Mouse (Mus musculus) heart, adult 2 months (tissue): ENCODE measurements around the gene Lpcat1.

Source experiments
- CTCF ChIP-seq: fragments of 200-600 bp; IDR thresholded peaks from 2 replicates; pipeline ENCODE4 v1.8.1; 2022; ENCODE audit warnings: antibody characterized with exemption, mild to moderate bottlenecking, moderate library complexity
- POLR2A ChIP-seq: fragments of 200-500 bp; IDR thresholded peaks from 2 replicates; pipeline ENCODE4 v1.6.1; 2011; ENCODE audit warnings: mild to moderate bottlenecking, low read depth, low read length, control low read depth; ENCODE audit not compliant: insufficient read depth

GRCm38 (mm10) chr13:73447478-73447877, 19.5 kb upstream of the Lpcat1 start:
- no peak for TF ChIP-seq CTCF
- no peak for TF ChIP-seq POLR2A
